Mouse (Mus musculus): ENCODE data around the gene Gm5458. TPM values are rescaled to one million over a fixed set of nuclear protein-coding genes. Genes with fewer than 3 reads are reported as not detected.

The Gm5458 gene
- not detected for polyA plus RNA-seq (2017; shearing (Covaris generic))

DNA sequence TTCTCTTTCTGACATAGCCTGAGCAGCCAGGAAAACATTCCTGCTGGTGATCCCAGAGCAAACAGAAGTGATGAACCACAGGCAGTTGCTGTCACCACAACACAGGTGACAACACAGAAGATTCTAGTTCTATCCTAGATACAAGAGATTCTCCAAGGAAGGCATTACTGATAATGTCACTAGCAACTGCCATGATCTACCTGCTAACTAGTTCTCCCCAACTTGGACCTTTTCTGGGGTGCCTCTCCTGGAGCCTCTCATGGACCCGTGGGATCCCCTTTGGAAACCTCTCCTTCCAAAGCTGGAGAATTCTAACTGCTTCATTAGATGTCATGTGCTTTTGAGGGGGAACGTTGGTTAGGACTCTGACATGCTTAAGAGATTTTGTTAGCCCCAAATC is at the start of gene Gm5458:
Gene Gm5458, minus strand, starts transcription at position 101 of the 400 bp plus-strand sequence.

DNA sequence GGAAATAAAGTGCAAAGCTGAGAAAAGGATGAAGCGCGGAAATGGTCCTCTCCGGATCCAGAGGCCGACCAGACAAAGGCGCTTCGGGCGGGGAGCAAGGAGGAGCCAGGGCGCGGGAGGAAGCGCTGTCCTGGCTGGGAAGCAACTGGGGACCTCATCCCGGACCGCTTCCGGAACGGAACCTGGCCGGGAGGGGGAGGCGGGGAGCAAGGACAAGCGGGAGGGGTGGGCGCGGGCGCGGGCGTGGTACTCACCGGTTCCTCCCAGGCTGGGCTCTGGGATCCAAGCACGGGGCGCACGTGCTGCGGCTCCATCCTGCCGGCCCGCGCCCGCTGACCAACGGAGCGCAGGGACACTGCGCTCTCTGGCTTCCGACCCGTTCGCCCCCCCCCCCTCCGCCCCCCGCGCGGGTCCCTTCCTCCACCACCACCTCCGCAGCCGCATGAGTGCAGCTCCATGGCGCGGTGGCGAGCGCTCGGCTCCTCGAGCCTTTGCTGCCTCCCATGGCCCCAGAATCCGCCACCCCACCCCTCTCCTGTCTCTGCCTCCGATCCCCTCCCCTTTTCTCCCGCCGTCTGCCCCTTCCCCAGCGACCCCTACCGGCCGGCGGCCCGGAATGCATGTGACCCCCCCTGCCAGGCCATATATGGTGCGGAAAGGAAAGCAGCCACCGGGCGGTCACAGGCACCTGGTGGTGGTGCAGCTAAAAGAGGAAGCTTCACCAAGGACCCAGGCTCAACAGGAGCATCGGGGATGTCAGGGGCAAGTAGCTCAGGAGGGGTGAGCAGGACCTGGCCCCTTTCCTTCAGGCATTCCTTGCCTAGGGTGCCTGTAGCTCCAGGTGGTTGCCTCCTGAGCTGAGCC is 17.3 kb downstream of the Gm5458 start, which contains the start of gene Gm2237:
Gene Gm2237, minus strand, starts transcription at position 332 of the 864 bp plus-strand sequence.

DNA sequence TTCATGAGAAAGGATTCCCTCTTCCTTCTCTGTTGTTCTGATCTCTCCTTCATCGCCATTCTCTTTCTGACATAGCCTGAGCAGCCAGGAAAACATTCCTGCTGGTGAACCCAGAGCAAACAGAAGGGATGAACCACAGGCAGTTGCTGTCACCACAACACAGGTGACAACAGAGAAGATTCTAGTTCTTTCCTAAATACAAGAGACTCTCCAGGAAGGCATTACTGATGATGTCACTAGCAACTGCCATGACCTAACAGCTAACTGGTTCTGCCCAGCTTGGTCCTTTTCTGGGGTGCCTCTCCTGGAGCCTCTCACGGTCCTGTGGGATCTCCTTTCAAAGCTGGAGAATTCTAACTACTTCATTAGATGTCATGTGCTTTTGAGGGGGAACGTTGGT is 52.5 kb downstream of the Gm5458 start, which contains the start of gene Gm2244:
Gene Gm2244, minus strand, starts transcription at position 101 of the 400 bp plus-strand sequence.

Other genes starting within 250 kb of the Gm5458 start
- 25.9 TPM for gene Gm21738, start 183.7 kb downstream of the Gm5458 start, polyA plus RNA-seq (2017; shearing (Covaris generic))
- gene Gm2244, start 52.6 kb downstream of the Gm5458 start, polyA plus RNA-seq (2017; shearing (Covaris generic)) = not detected
- 0.79 TPM for gene Gm2237, start 17.4 kb downstream of the Gm5458 start, polyA plus RNA-seq (2017; shearing (Covaris generic))
- gene Nid2, start 148.7 kb upstream of the Gm5458 start, polyA plus RNA-seq (2017; shearing (Covaris generic)) = 0.94 TPM
- gene Rtraf, start 221.2 kb upstream of the Gm5458 start, polyA plus RNA-seq (2017; shearing (Covaris generic)) = 84.0 TPM

All from effector memory CD4-positive, alpha-beta T cell, adult 5 months (primary cell).